Mouse (Mus musculus) megakaryocyte, embryonic 14.5 days (primary cell): ENCODE results near the gene Mtmr6.

ENCODE experiments used
- FLI1 ChIP-seq: IDR thresholded peaks from 2 replicates; pipeline ENCODE4 v1.6.1; 2012; ENCODE audit warnings: low read length, inconsistent platforms, mixed read lengths
- GATA1 ChIP-seq: IDR thresholded peaks from 3 replicates; pipeline ENCODE4 v1.6.1; 2012; ENCODE audit warnings: mixed read lengths, low read length, inconsistent platforms, borderline replicate concordance

- TF ChIP-seq GATA1 (no peak), FLI1 (no peak)
Measured at GRCm38 (mm10) chr14:60219886-60220285, 45.1 kb upstream of the Mtmr6 start.
